Mouse (Mus musculus): Measurements from ENCODE around the gene Srebf1. TPM values are rescaled to one million over a fixed set of nuclear protein-coding genes. Genes with fewer than 3 reads are reported as not detected.

Srebf1 gene
- total and polyA plus RNA-seq, 2 experiments = 151 to 580 TPM

DNA sequence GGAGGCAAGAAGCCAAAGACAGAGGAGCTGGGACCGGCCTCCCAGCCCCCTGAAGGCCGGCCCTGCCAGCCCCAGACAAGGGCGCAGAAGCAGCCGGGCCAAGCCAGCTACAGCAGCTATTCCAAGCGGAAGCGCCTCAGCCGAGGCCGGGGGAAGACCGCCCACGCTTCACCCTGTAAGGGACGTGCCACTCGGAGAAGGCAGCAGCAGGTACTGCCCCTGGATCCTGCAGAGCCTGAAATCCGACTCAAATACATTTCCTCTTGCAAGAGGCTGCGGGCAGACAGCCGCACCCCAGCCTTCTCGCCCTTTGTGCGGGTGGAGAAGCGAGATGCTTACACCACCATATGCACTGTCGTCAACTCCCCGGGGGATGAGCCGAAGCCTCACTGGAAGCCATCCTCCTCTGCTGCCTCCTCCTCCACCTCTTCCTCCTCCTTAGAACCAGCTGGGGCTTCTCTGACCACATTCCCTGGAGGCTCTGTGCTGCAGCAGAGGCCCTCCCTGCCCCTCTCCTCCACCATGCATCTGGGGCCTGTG, 32.8 kb downstream of the Srebf1 start:
- Histone ChIP-seq H3K4me3 (ENCODE audit: insufficient read depth, low read depth, low read length) (no peak overlapping the region), H3K36me3 (ENCODE audit: control insufficient read depth, insufficient read depth, low read length) (no peaks in the 10 kb centered on the region), H3K27me3 (ENCODE audit: control insufficient read depth, insufficient read depth, low read length) (no peaks in the 10 kb centered on the region), H3K79me2 (ENCODE audit: control insufficient read depth, insufficient read depth, low read length) (no peaks in the 10 kb centered on the region), H3K9ac (ENCODE audit: low read depth, low read length) (no peak overlapping the region), H3K27ac (replicated peaks; ENCODE audit: insufficient read depth, low read depth, low read length) (no peak overlapping the region), H3K4me1 (ENCODE audit: control insufficient read depth, insufficient read depth, low read length) (no peaks in the 10 kb centered on the region)
- whole genome bisulfite sequencing = 89% methylated on average over 21 of the region's 21 CpGs
- no peak for TF ChIP-seq POLR2A (IDR thresholded peaks at IDR 0.05; ENCODE audit: extremely low read depth, insufficient read depth, low read length)
- TF ChIP-seq CTCF (IDR thresholded peaks at IDR 0.05; ENCODE audit: low read depth, low read length) = no peak
- DNase-seq (ENCODE audit: extremely low read depth, low read depth, low spot score) = no peak

DNA sequence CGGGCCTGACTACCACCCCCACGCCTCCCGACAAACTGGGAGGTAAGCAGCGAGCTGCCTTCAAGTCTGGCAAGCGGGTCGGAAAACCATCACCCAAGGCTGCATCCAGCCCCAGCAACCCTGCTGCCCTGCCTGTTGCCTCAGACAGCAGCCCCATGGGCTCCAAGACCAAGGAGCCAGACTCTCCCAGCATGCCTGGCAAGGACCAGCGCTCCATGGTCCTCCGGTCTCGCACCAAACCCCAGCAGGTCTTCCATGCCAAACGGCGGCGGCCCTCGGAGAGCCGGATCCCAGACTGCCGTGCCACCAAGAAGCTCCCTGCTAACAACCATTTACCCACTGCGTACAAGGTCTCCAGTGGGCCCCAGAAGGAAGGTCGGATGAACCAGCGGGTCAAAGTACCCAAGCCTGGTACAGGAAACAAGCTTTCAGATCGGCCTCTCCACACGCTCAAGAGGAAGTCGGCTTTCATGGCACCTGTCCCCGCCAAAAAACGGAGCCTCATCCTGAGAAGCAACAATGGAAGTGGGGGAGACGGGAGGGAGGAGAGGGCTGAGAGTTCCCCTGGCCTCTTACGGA, 34.0 kb downstream of the Srebf1 start:
- DNase-seq (ENCODE audit: extremely low read depth, low read depth, low spot score) = no peak
- H3K4me3 ChIP-seq (ENCODE audit: insufficient read depth, low read depth, low read length) = no peak overlapping the region
- H3K27me3 ChIP-seq (ENCODE audit: control insufficient read depth, insufficient read depth, low read length) = no peaks in the 10 kb centered on the region
- TF ChIP-seq CTCF (IDR thresholded peaks at IDR 0.05; ENCODE audit: low read depth, low read length) (no peak), POLR2A (IDR thresholded peaks at IDR 0.05; ENCODE audit: extremely low read depth, insufficient read depth, low read length) (no peak)
- no peak overlapping the region for H3K9ac ChIP-seq (ENCODE audit: low read depth, low read length)
- no peak overlapping the region for H3K27ac ChIP-seq (replicated peaks; ENCODE audit: insufficient read depth, low read depth, low read length)
- H3K4me1 ChIP-seq (ENCODE audit: control insufficient read depth, insufficient read depth, low read length) = no peaks in the 10 kb centered on the region
- H3K36me3 ChIP-seq (ENCODE audit: control insufficient read depth, insufficient read depth, low read length) = no peaks in the 10 kb centered on the region
- no peaks in the 10 kb centered on the region for H3K79me2 ChIP-seq (ENCODE audit: control insufficient read depth, insufficient read depth, low read length)
- WGBS = 94% methylated on average over 25 of the region's 25 CpGs

DNA sequence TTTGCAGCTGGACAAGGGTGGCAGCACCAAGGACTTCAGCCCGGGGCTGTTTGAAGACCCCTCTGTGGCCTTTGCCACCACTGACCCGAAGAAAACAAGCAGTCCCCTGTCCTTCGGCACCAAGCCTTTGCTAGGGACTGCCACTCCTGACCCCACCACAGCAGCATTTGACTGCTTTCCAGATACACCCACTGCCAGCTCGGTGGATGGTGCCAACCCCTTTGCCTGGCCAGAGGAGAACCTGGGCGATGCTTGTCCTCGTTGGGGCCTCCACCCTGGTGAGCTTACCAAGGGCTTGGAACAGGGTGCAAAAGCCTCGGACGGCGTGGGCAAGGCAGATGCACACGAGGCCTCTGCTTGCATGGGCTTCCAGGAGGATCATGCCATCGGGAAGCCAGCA, 35.3 kb downstream of the Srebf1 start:
- no peak for DNase-seq (ENCODE audit: extremely low read depth, low read depth, low spot score)
- WGBS = 90% methylated on average over 11 of the region's 11 CpGs
- H3K4me3 ChIP-seq (ENCODE audit: insufficient read depth, low read depth, low read length) = no peak overlapping the region
- H3K27me3 ChIP-seq (ENCODE audit: control insufficient read depth, insufficient read depth, low read length) = no peaks in the 10 kb centered on the region
- no peaks in the 10 kb centered on the region; the same call in 1 of the 2 replicates for H3K4me1 ChIP-seq (ENCODE audit: control insufficient read depth, insufficient read depth, low read length)
- TF ChIP-seq POLR2A (IDR thresholded peaks at IDR 0.05; ENCODE audit: extremely low read depth, insufficient read depth, low read length) = no peak
- no peak for TF ChIP-seq CTCF (IDR thresholded peaks at IDR 0.05; ENCODE audit: low read depth, low read length)
- no peaks in the 10 kb centered on the region for H3K36me3 ChIP-seq (ENCODE audit: control insufficient read depth, insufficient read depth, low read length)
- H3K9ac ChIP-seq (ENCODE audit: low read depth, low read length) = no peak overlapping the region
- H3K79me2 ChIP-seq (ENCODE audit: control insufficient read depth, insufficient read depth, low read length) = no peaks in the 10 kb centered on the region
- H3K27ac ChIP-seq (replicated peaks; ENCODE audit: insufficient read depth, low read depth, low read length) = no peak overlapping the region

DNA sequence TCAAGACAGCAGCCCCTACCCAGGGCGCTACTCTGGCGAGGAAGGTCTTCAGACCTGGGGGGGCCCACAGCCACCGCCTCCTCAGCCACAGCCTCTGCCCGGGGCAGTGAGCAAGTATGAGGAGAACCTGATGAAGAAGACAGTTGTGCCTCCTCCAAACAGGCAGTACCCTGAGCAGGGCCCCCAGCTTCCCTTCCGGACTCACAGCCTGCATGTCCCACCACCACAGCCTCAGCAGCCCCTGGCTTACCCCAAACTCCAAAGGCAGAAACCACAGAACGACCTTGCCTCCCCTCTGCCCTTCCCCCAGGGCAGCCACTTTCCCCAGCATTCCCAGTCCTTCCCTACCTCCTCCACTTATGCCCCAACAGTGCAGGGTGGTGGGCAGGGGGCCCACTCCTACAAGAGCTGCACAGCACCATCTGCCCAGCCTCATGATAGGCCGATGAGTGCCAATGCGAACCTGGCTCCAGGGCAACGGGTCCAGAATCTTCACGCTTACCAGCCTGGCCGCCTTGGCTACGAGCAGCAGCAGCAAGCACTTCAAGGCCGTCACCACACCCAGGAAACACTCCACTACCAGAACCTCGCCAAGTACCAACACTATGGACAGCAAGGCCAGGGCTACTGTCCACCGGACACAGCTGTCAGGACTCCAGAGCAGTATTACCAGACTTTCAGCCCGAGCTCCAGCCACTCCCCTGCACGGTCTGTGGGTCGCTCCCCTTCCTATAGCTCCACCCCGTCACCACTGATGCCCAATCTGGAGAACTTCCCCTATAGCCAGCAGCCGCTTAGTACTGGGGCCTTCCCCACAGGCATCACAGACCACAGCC, 36.8 kb downstream of the Srebf1 start:
- Histone ChIP-seq H3K4me3 (ENCODE audit: insufficient read depth, low read depth, low read length) (no peak overlapping the region), H3K9ac (ENCODE audit: low read depth, low read length) (no peak overlapping the region), H3K79me2 (ENCODE audit: control insufficient read depth, insufficient read depth, low read length) (no peaks in the 10 kb centered on the region), H3K27ac (replicated peaks; ENCODE audit: insufficient read depth, low read depth, low read length) (no peak overlapping the region), H3K36me3 (ENCODE audit: control insufficient read depth, insufficient read depth, low read length) (no peaks in the 10 kb centered on the region), H3K27me3 (ENCODE audit: control insufficient read depth, insufficient read depth, low read length) (no peaks in the 10 kb centered on the region), H3K4me1 (ENCODE audit: control insufficient read depth, insufficient read depth, low read length) (no peaks in the 10 kb centered on the region; the same call in 1 of the 2 replicates)
- 83% methylated on average over 20 of the region's 20 CpGs for WGBS
- no peak for DNase-seq (ENCODE audit: extremely low read depth, low read depth, low spot score)
- no peak for TF ChIP-seq POLR2A (IDR thresholded peaks at IDR 0.05; ENCODE audit: extremely low read depth, insufficient read depth, low read length)
- no peak for TF ChIP-seq CTCF (IDR thresholded peaks at IDR 0.05; ENCODE audit: low read depth, low read length)

DNA sequence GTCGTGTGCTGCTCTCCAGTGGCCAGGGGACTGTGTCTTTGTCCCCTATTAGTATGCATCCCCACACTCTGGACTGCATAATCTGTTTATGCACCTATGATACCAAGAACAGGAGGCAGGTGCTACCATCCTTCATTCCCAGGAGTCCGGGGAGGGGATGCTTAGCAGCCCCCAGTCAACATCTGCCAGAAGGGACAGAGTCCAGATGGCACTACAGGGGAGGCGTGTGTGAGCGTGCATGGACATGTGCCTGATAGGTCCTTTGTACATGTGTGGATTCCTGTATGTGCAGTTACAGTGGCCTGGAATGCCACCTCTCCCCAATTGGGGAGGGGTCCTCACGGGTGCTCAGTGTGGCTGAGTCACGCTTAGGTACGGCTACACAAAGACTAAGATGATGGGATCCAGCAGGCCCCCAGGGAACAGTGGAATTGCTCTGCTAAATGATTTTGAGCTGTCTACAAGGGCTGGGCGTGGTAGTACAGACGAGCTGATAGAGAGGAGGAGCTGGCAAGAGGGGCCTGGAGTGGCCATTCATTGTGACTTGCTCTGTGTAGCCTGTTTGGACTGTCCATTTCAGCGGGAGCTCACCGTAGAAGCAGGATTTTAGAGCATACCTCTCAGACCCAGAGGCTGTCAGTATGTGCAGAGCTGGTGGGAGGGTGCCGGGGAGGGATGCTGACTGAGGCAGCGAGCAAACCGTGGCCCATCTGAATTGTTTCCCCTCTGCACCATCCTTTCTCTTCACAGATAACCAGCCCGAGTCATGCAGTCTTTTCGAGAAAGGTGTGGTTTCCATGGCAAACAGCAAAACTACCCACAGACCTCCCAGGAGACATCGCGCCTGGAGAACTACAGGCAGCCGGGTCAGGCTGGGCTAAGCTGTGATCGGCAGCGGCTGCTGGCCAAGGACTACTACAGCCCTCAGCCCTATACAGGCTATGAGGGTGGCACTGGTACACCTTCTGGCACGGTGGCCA, 37.7 kb downstream of the Srebf1 start:
- no peak overlapping the region for H3K9ac ChIP-seq (ENCODE audit: low read depth, low read length)
- WGBS = 86% methylated on average over 22 of the region's 22 CpGs
- H3K4me1 ChIP-seq (ENCODE audit: control insufficient read depth, insufficient read depth, low read length) = no peaks in the 10 kb centered on the region; the same call in 1 of the 2 replicates
- 0 out of 2 replicates have a peak, but pooled peaks cover 4% of the 10 kb centered on the region for H3K79me2 ChIP-seq (ENCODE audit: control insufficient read depth, insufficient read depth, low read length)
- no peak overlapping the region for H3K27ac ChIP-seq (replicated peaks; ENCODE audit: insufficient read depth, low read depth, low read length)
- DNase-seq (ENCODE audit: extremely low read depth, low read depth, low spot score) = no peak
- no peaks in the 10 kb centered on the region for H3K27me3 ChIP-seq (ENCODE audit: control insufficient read depth, insufficient read depth, low read length)
- TF ChIP-seq POLR2A (IDR thresholded peaks at IDR 0.05; ENCODE audit: extremely low read depth, insufficient read depth, low read length) = no peak
- no peak for TF ChIP-seq CTCF (IDR thresholded peaks at IDR 0.05; ENCODE audit: low read depth, low read length)
- no peak overlapping the region for H3K4me3 ChIP-seq (ENCODE audit: insufficient read depth, low read depth, low read length)
- no peaks in the 10 kb centered on the region for H3K36me3 ChIP-seq (ENCODE audit: control insufficient read depth, insufficient read depth, low read length)

Measured in liver, adult 2 months (tissue).